Mouse (Mus musculus) midbrain, embryonic 11.5 days (tissue): Measurements from ENCODE around the gene Nr2f1. TPM values are rescaled to one million over a fixed set of nuclear protein-coding genes. Genes with fewer than 3 reads are reported as not detected.
"Not testable (repeated sequence)": the region's sequence is repeated elsewhere in the genome, so short reads cannot be mapped to it uniquely, and the experiment has no call there.

Source experiments
- ATAC-seq: fragments of 200-750 bp; cut with Nextera tagmentation; 2 replicates; pipeline ENCODE4 v1.8.0; 2017; ENCODE audit warnings: moderate TSS enrichment, moderate library complexity; ENCODE audit not compliant: low FRiP score
- DNase-seq: peaks from one replicate; pipeline ENCODE4 v3.0.0; 2015; ENCODE audit warnings: low spot score; ENCODE audit errors: missing footprints
- H3K27ac ChIP-seq: fragments of 300-500 bp; sonication (generic); 2 replicates; pipeline ENCODE4 v1.5.1; 2014; ENCODE audit warnings: low read depth, low read length
- H3K27me3 ChIP-seq: fragments of 300-500 bp; sonication (generic); 2 replicates; pipeline ENCODE4 v1.6.1; 2014; ENCODE audit warnings: mild to moderate bottlenecking, low read length, moderate library complexity, mixed read lengths; ENCODE audit not compliant: control insufficient read depth, insufficient read depth
- H3K36me3 ChIP-seq: fragments of 300-500 bp; sonication (generic); 2 replicates; pipeline ENCODE4 v1.6.1; 2014; ENCODE audit warnings: mild to moderate bottlenecking, low read length, moderate library complexity, mixed read lengths; ENCODE audit not compliant: control insufficient read depth, insufficient read depth
- H3K4me1 ChIP-seq: fragments of 300-500 bp; sonication (generic); 2 replicates; pipeline ENCODE4 v1.6.1; 2014; ENCODE audit warnings: low read length; ENCODE audit not compliant: control insufficient read depth, insufficient read depth
- H3K4me2 ChIP-seq: fragments of 300-500 bp; sonication (generic); 2 replicates; pipeline ENCODE4 v1.6.1; 2014; ENCODE audit warnings: mild to moderate bottlenecking, moderate library complexity
- H3K4me3 ChIP-seq: fragments of 300-500 bp; sonication (generic); 2 replicates; pipeline ENCODE4 v1.5.1; 2014; ENCODE audit warnings: low read depth, low read length
- H3K9ac ChIP-seq: fragments of 300-500 bp; sonication (generic); 2 replicates; pipeline ENCODE4 v1.6.1; 2014; ENCODE audit warnings: low read length
- H3K9me3 ChIP-seq: fragments of 300-500 bp; sonication (generic); 2 replicates; pipeline ENCODE4 v1.6.1; 2016; ENCODE audit warnings: low read length; ENCODE audit not compliant: control insufficient read depth
- WGBS: fragments of 180-500 bp; shearing (Covaris S2); extraction: QIAGEN DNeasy Blood & Tissue Kit; methylation state at CpG from one replicate; pipeline ENCODE4 v1.1.7; 2014; 5-methylcytosine and 5-hydroxymethylcytosine counted together
- polyA plus RNA-seq: library from polyadenylated mRNA; unstranded; fragments of >200 nt; fragmentation: Nextera tagmentation; extraction: Ambion mirVana; gene quantifications from 2 replicates; pipeline ENCODE4 v1.2.1, GENCODE M21; 2014

The Nr2f1 gene
- polyA plus RNA-seq: 69.9 and 82.3 TPM in 2 replicates

DNA sequence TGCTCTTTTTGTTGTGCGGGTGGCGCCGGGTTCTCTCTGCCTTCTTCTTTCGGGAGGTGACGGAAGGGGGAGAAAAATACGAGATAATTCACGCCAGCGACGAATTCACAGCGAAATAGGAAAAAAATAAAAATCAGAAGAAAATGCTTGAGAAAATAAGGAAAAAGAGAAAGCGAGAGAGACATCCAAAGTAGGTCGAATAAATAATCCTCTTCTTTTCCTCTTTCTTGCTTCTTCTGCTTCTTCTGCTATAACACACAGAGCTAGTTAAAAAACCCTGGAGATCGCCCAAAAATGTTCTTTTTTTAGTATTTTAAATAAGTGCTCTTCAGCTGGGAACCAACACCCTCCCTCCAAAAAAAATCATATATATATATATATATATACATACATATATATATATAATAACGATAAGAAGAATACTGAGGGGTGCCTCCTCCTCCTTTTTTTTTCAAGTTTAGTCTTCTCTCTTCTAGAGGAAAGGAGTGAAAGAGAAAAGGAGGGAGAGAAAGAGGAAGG, at the start of gene Nr2f1:
TSS of gene Nr2f1 (minus strand) at position 116 of the 519 bp plus-strand sequence.
- Histone ChIP-seq H3K4me1 (peaks cover 5% of the 10 kb centered on the region), H3K4me2 (peak within 1 kb of the TSS; percentile 47)
- no peak for ATAC-seq

DNA sequence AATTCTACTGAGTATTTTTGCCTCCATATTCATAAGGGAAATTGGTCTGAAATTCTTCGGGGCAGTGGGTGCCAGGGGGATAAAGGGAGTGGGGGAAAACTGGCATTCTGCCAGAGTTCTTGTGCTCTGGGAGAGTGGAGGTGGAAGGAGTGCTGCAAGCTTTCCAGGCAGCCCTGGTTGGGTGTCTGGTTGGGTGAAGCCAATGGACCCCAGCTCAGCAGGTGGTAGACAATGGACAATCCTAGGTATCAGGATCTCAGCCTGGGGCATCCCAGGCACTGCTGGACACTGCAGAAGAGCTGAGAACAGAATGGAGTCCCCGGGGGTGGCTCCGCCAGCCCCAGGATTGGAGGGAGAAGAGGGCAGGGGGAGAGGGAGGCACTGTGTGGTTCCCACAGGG, 22.1 kb upstream of the Nr2f1 start:
- 96% methylated on average over 3 of the region's 3 CpGs for WGBS
- DNase-seq (no peak), ATAC-seq (no peak)
- H3K4me2 ChIP-seq: no peak overlapping the region
- no peaks in the 10 kb centered on the region for H3K36me3 ChIP-seq
- no peak overlapping the region for H3K27ac ChIP-seq
- no peaks in the 10 kb centered on the region for H3K4me1 ChIP-seq
- H3K9me3 ChIP-seq: no peaks in the 10 kb centered on the region
- no peak overlapping the region for H3K9ac ChIP-seq
- no peak overlapping the region for H3K4me3 ChIP-seq
- no peaks in the 10 kb centered on the region for H3K27me3 ChIP-seq

More for the DNA sequence above, at the start of gene Nr2f1:
- DNase-seq: no peak
- peaks cover 3% of the 10 kb centered on the region for H3K27me3 ChIP-seq
- WGBS: 0% methylated on average over 14 of the region's 14 CpGs
- peak within 1 kb of the TSS; percentile 100 for H3K9ac ChIP-seq
- no peaks in the 10 kb centered on the region for H3K9me3 ChIP-seq
- H3K36me3 ChIP-seq: peaks cover 8% of the 10 kb centered on the region
- peak within 1 kb of the TSS; percentile 100 for H3K27ac ChIP-seq
- peak within 1 kb of the TSS; percentile 96 for H3K4me3 ChIP-seq

DNA sequence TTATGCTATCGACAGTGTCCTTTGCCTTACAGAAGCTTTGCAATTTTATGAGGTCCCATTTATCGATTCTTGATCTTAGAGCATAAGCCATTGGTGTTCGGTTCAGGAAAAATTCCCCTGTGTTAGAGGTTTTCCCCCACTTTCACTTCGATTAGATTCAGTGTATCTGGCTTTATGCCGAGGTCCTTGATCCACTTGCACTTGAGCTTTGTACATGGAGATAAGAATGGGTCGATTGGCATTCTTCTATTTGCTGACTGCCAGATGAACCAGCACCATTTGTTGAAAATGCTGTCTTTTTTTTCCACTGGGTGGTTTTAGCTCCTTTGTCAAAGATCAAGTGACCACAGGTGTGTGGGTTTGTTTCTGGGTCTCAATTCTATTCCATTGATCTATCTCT, 20.7 kb upstream of the Nr2f1 start:
- H3K4me3 ChIP-seq, H3K4me2 ChIP-seq, ATAC-seq, H3K27ac ChIP-seq, H3K4me1 ChIP-seq, DNase-seq, H3K27me3 ChIP-seq, H3K9ac ChIP-seq, H3K9me3 ChIP-seq, H3K36me3 ChIP-seq: not testable (repeated sequence)
- 91% methylated on average over 6 of the region's 6 CpGs for WGBS

GRCm38 (mm10) chr13:78215223-78215622, 15.7 kb upstream of the Nr2f1 start:
- Histone ChIP-seq H3K27ac (no peak overlapping the region), H3K27me3 (peaks cover 7% of the 10 kb centered on the region; the same call in 1 of the 2 replicates), H3K4me3 (no peak overlapping the region), H3K36me3 (no peaks in the 10 kb centered on the region), H3K9ac (no peak overlapping the region), H3K4me2 (no peak overlapping the region), H3K9me3 (no peaks in the 10 kb centered on the region), H3K4me1 (peaks cover 14% of the 10 kb centered on the region)
- 38% methylated on average over 2 of the region's 2 CpGs for WGBS
- DNase-seq (peak; percentile 84), ATAC-seq (no peak)

GRCm38 (mm10) chr13:78213155-78213554, 13.6 kb upstream of the Nr2f1 start:
- H3K9me3 ChIP-seq: no peaks in the 10 kb centered on the region
- 42% methylated on average over 2 of the region's 2 CpGs for WGBS
- no peak overlapping the region for H3K4me2 ChIP-seq
- H3K9ac ChIP-seq: no peak overlapping the region
- no peak overlapping the region for H3K27ac ChIP-seq
- peaks cover 7% of the 10 kb centered on the region; the same call in 1 of the 2 replicates for H3K27me3 ChIP-seq
- no peak overlapping the region for H3K4me3 ChIP-seq
- H3K4me1 ChIP-seq: peaks cover 29% of the 10 kb centered on the region
- no peak for ATAC-seq
- DNase-seq: peak; percentile 85
- no peaks in the 10 kb centered on the region for H3K36me3 ChIP-seq

DNA sequence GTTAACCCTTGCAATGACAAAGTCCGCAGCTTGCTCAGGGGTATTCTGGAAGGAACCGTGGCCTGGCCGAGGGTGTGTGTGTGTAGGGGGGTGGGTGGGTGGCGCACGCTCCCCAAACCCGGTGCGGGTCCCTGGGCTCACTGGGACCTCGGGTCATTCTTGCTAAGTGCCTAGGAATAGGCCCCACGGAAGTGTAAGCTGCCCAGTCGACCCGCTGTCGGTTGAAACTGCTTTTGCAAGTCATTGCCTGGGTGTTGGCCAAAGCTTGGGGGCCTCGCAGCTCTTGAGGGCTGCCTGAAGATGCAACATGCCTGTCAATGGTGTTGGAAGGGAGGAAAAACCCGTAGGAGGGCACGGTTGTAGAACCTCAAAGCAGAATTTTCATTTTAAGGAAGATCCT, 12.6 kb upstream of the Nr2f1 start:
- 40% methylated on average over 15 of the region's 15 CpGs for WGBS
- ATAC-seq (no peak), DNase-seq (peak; percentile 87)
- H3K9ac ChIP-seq: no peak overlapping the region
- H3K27ac ChIP-seq: no peak overlapping the region
- H3K4me2 ChIP-seq: no peak overlapping the region
- peaks cover 7% of the 10 kb centered on the region; the same call in 1 of the 2 replicates for H3K27me3 ChIP-seq
- H3K9me3 ChIP-seq: no peaks in the 10 kb centered on the region
- H3K36me3 ChIP-seq: no peaks in the 10 kb centered on the region
- peaks cover 37% of the 10 kb centered on the region for H3K4me1 ChIP-seq
- no peak overlapping the region for H3K4me3 ChIP-seq

GRCm38 (mm10) chr13:78211231-78212010, 11.9 kb upstream of the Nr2f1 start:
- DNase-seq (peak; percentile 91), ATAC-seq (no peak)
- peaks cover 7% of the 10 kb centered on the region; the same call in 1 of the 2 replicates for H3K27me3 ChIP-seq
- H3K9ac ChIP-seq: no peak overlapping the region
- H3K4me2 ChIP-seq: no peak overlapping the region
- H3K27ac ChIP-seq: no peak overlapping the region
- peaks cover 39% of the 10 kb centered on the region for H3K4me1 ChIP-seq
- no peak overlapping the region for H3K4me3 ChIP-seq
- H3K36me3 ChIP-seq: no peaks in the 10 kb centered on the region
- no peaks in the 10 kb centered on the region for H3K9me3 ChIP-seq
- WGBS: 23% methylated on average over 14 of the region's 14 CpGs

GRCm38 (mm10) chr13:78210748-78211089, 11.2 kb upstream of the Nr2f1 start:
- ATAC-seq (peak; percentile 34), DNase-seq (peak; percentile 94)
- Histone ChIP-seq H3K9me3 (no peaks in the 10 kb centered on the region), H3K4me2 (peak overlapping the region; percentile 77), H3K9ac (peak overlapping the region; percentile 67), H3K4me3 (peak overlapping the region; percentile 33), H3K4me1 (peaks cover 42% of the 10 kb centered on the region), H3K36me3 (no peaks in the 10 kb centered on the region), H3K27ac (peak overlapping the region; percentile 7; the same call in 1 of the 2 replicates), H3K27me3 (peaks cover 7% of the 10 kb centered on the region; the same call in 1 of the 2 replicates)
- WGBS: 4% methylated on average over 13 of the region's 13 CpGs

DNA sequence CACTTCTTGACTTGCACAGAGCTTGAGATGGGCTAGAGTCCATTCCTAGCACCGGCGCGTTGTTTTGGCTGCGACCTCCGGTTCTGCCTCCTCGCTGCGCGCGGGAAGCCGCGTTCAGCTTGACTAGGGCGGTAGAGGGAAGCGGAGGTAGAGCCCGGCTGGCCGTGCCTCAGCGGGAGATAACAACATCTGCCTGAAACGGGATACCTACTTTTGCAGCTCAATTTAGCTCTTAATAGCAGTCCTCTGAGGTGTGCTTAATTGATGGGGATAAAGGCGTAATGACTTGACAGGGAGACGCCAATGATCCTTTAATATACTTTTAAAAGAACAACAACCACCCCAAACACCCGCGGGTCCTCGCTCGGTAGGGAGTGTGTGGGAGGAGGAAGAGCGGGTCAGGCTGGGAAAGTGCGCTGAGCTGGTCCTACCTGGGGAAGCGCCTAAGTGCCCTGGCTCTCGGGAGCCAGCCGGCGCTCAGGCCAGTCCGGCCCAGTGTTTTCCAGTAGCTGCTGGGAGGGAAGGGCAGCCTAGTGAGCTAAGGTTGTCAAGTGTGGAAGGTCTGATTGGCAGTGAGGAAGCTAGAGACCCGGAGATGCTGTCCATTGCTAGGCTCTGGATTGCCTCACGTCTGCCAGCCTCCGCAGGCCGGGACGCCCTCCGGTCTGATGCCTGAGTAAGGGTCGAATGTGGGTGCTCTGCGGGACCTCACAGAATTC, 10.6 kb upstream of the Nr2f1 start:
- Histone ChIP-seq H3K27me3 (peaks cover 9% of the 10 kb centered on the region; the same call in 1 of the 2 replicates), H3K4me2 (peak overlapping the region; percentile 77), H3K4me3 (peak overlapping the region; percentile 33), H3K9ac (peak overlapping the region; percentile 67), H3K36me3 (no peaks in the 10 kb centered on the region), H3K4me1 (peaks cover 46% of the 10 kb centered on the region), H3K9me3 (no peaks in the 10 kb centered on the region), H3K27ac (peak overlapping the region; percentile 61)
- under 1% methylated on average over 38 of the region's 38 CpGs for WGBS
- peak; percentile 54 for ATAC-seq
- DNase-seq: peak; percentile 96
